21 mouse cellular contexts compared by ENCODE assay signal in genomic region chr2:126495230-126495629, GRCm38 (mm10). TPM values are rescaled to one million over a fixed set of nuclear protein-coding genes. Genes with fewer than 3 reads are reported as not detected.
DNase-seq lines count a peak whose midpoint lies in the region; ATAC-seq lines count a peak whose summit lies in the region.
"Had no signal": no experiment of that assay in that cellular context is flagged by ENCODE, and none has a peak within 500 bp of the region (broad histone marks: within the 10 kb centered on the region; RNA-seq: fewer than 3 reads in every experiment).

No protein-coding gene starts in this region.

- no peaks in the 10 kb centered on the region for H3K9me3 ChIP-seq in hindbrain, embryonic 14.5 days (ENCODE audit: control insufficient read depth, low read length)
- no peaks in the 10 kb centered on the region for H3K9me3 ChIP-seq in hindbrain, embryonic 10.5 days
- no peaks in the 10 kb centered on the region for H3K9me3 ChIP-seq in neural tube, embryonic 12.5 days
- H3K9me3 ChIP-seq: embryonic facial prominence, embryonic 15.5 days; forebrain, embryonic 10.5 days; forebrain, embryonic 15.5 days; heart, embryonic 15.5 days; intestine, embryonic 15.5 days had no signal

- no peaks in the 10 kb centered on the region for H3K27me3 ChIP-seq in hindbrain, embryonic 14.5 days (ENCODE audit: control insufficient read depth, insufficient read depth, low read length)
- no peaks in the 10 kb centered on the region for H3K27me3 ChIP-seq in hindbrain, embryonic 10.5 days (ENCODE audit: insufficient read depth, poor library complexity, severe bottlenecking)
- H3K27me3 ChIP-seq in neural tube, embryonic 12.5 days (replicated peaks) = no peaks in the 10 kb centered on the region
- H3K27me3 ChIP-seq: embryonic facial prominence, embryonic 15.5 days; forebrain, embryonic 15.5 days; heart, embryonic 15.5 days; intestine, embryonic 15.5 days had no signal

- DNase-seq in embryo, embryonic 11 days = peak; percentile 4
- no peak for DNase-seq in embryo, embryonic 10 days (ENCODE audit: low spot score)
- DNase-seq in hindbrain, embryonic 14.5 days (ENCODE audit: low spot score) = peak; percentile 43
- DNase-seq in hindbrain, embryonic 10.5 days (ENCODE audit: low spot score) = no peak
- DNase-seq in neural tube, embryonic 10.5 days (ENCODE audit: extremely low spot score, low spot score) = no peak
- DNase-seq in retina, embryonic 14.5 days (ENCODE audit: low spot score) = peak; percentile 15
- DNase-seq in lung, adult 18-20 months = no peak
- DNase-seq: adrenal gland, postnatal 10 days; cerebellum, adult 18-20 months; cerebellum, postnatal 10 days; gastrocnemius, postnatal 10 days; heart, adult 2 months had no signal

- no peaks in the 10 kb centered on the region for H3K4me1 ChIP-seq in hindbrain, embryonic 14.5 days (replicated peaks; ENCODE audit: control insufficient read depth, insufficient read depth, low read length)
- no peaks in the 10 kb centered on the region for H3K4me1 ChIP-seq in hindbrain, embryonic 10.5 days (replicated peaks)
- H3K4me1 ChIP-seq in neural tube, embryonic 12.5 days = no peaks in the 10 kb centered on the region
- H3K4me1 ChIP-seq: embryonic facial prominence, embryonic 15.5 days; forebrain, embryonic 10.5 days; forebrain, embryonic 15.5 days; intestine, embryonic 15.5 days had no signal

- H3K4me3 ChIP-seq in hindbrain, embryonic 14.5 days (replicated peaks; ENCODE audit: low read length) = no peak overlapping the region
- no peak overlapping the region for H3K4me3 ChIP-seq in hindbrain, embryonic 10.5 days
- no peak overlapping the region for H3K4me3 ChIP-seq in neural tube, embryonic 12.5 days
- H3K4me3 ChIP-seq: embryonic facial prominence, embryonic 15.5 days; erythroblast, embryonic 14.5 days; forebrain, embryonic 10.5 days; forebrain, embryonic 15.5 days; heart, adult 2 months; heart, embryonic 15.5 days; intestine, embryonic 15.5 days had no signal

- WGBS in hindbrain, embryonic 14.5 days = 45% methylated on average over 7 of the region's 7 CpGs
- 86% methylated on average over 7 of the region's 7 CpGs for WGBS in hindbrain, embryonic 10.5 days
- 38% methylated on average over 7 of the region's 7 CpGs for WGBS in neural tube, embryonic 12.5 days

- H3K4me2 ChIP-seq in hindbrain, embryonic 14.5 days (replicated peaks) = no peak overlapping the region
- no peak overlapping the region for H3K4me2 ChIP-seq in neural tube, embryonic 12.5 days (replicated peaks)
- H3K4me2 ChIP-seq: embryonic facial prominence, embryonic 15.5 days; forebrain, embryonic 15.5 days; heart, embryonic 11.5 days; heart, embryonic 15.5 days; intestine, embryonic 15.5 days had no signal

- no peak overlapping the region for H3K9ac ChIP-seq in hindbrain, embryonic 14.5 days
- no peak overlapping the region for H3K9ac ChIP-seq in neural tube, embryonic 12.5 days
- H3K9ac ChIP-seq: embryonic facial prominence, embryonic 15.5 days; forebrain, embryonic 15.5 days; heart, embryonic 15.5 days; intestine, embryonic 15.5 days had no signal

- H3K36me3 ChIP-seq in hindbrain, embryonic 14.5 days (replicated peaks; ENCODE audit: control insufficient read depth, insufficient read depth) = no peaks in the 10 kb centered on the region
- no peaks in the 10 kb centered on the region for H3K36me3 ChIP-seq in hindbrain, embryonic 10.5 days
- H3K36me3 ChIP-seq in neural tube, embryonic 12.5 days = no peaks in the 10 kb centered on the region
- H3K36me3 ChIP-seq: embryonic facial prominence, embryonic 15.5 days; forebrain, embryonic 10.5 days; forebrain, embryonic 15.5 days; heart, embryonic 15.5 days; intestine, embryonic 15.5 days had no signal

- ATAC-seq in hindbrain, embryonic 14.5 days (ENCODE audit: low FRiP score) = no peak
- ATAC-seq in neural tube, embryonic 12.5 days (ENCODE audit: low FRiP score, low read depth) = peak; percentile 61; the same call in 1 of the 2 replicates
- ATAC-seq: forebrain, embryonic 15.5 days; intestine, embryonic 15.5 days had no signal

- no peak overlapping the region for H3K27ac ChIP-seq in hindbrain, embryonic 14.5 days
- no peak overlapping the region for H3K27ac ChIP-seq in hindbrain, embryonic 10.5 days
- H3K27ac ChIP-seq in neural tube, embryonic 12.5 days = no peak overlapping the region
- H3K27ac ChIP-seq: embryonic facial prominence, embryonic 15.5 days; forebrain, embryonic 10.5 days; forebrain, embryonic 15.5 days; heart, adult 2 months; heart, embryonic 15.5 days; intestine, embryonic 15.5 days had no signal

RNA-seq across cellular contexts. Expression of gene Atp8b4, which starts 5.2 kb away (rescaled TPM):
- polyA plus RNA-seq in hindbrain, embryonic 14.5 days (2014; fragmentation: Nextera tagmentation; extraction: Ambion mirVana) = 0.08 TPM in 1 of 2 replicates, not detected in the other
- 0.09 and 0.17 TPM in 2 replicates for polyA plus RNA-seq in hindbrain, embryonic 10.5 days (2016; fragmentation: Nextera tagmentation; extraction: Ambion mirVana)
- polyA plus RNA-seq in neural tube, embryonic 12.5 days (2016; fragmentation: Nextera tagmentation; extraction: Ambion mirVana) = 0.11 and 0.19 TPM in 2 replicates
- polyA plus RNA-seq: erythroblast, embryonic 14.5 days had no signal

RNA-seq across cellular contexts. Expression of gene Slc27a2, which starts 57.0 kb away (rescaled TPM):
- polyA plus RNA-seq in hindbrain, embryonic 14.5 days (2014; fragmentation: Nextera tagmentation; extraction: Ambion mirVana) = 9.7 and 13.4 TPM in 2 replicates
- polyA plus RNA-seq in hindbrain, embryonic 10.5 days (2016; fragmentation: Nextera tagmentation; extraction: Ambion mirVana) = 0.58 and 1.4 TPM in 2 replicates
- polyA plus RNA-seq in neural tube, embryonic 12.5 days (2016; fragmentation: Nextera tagmentation; extraction: Ambion mirVana) = 1.8 and 1.9 TPM in 2 replicates
- polyA plus RNA-seq: C2C12; erythroblast, embryonic 14.5 days had no signal

Comparison
In these comparisons a context has a peak if more than half of its experiments do, and no peak if none do; other contexts are left out.
1. DNase-seq: peak in embryo, embryonic 11 days (single experiment), hindbrain, embryonic 14.5 days (single experiment) and retina, embryonic 14.5 days (single experiment); none in embryo, embryonic 10 days (single experiment), hindbrain, embryonic 10.5 days (single experiment), neural tube, embryonic 10.5 days (single experiment) and lung, adult 18-20 months (0 of 2).